Mouse (Mus musculus) frontal cortex, adult 2 months (tissue): ENCODE data around the gene Nr4a3. TPM values are rescaled to one million over a fixed set of nuclear protein-coding genes. Genes with fewer than 3 reads are reported as not detected.

Source experiments
- DNase-seq, 2 experiments: peaks; one replicate each; pipeline ENCODE4 v3.0.0; 2022; ENCODE audit warnings: low spot score in 1 of 2; ENCODE audit errors: extremely low spot score in 1 of 2
- polyA plus RNA-seq: library from polyadenylated mRNA; depleted of rRNA; stranded (reverse); fragments of >200 nt; gene quantifications from 2 replicates; pipeline ENCODE4 v1.2.3, GENCODE M21; 2012; rRNA removed

Gene Nr4a3
- polyA plus RNA-seq, 1 experiment: 6.5 TPM

- no peak for DNase-seq
These were observed 57.0 kb downstream of the Nr4a3 start for GRCm38 (mm10) chr4:48101981-48102380.

- no peak for DNase-seq
These were observed 60.4 kb downstream of the Nr4a3 start for GRCm38 (mm10) chr4:48105387-48105786.

GRCm38 (mm10) chr4:48107086-48107485 is 62.1 kb downstream of the Nr4a3 start:
- DNase-seq: no peak

- DNase-seq: no peak
These were observed 63.6 kb downstream of the Nr4a3 start for GRCm38 (mm10) chr4:48108591-48108990.

GRCm38 (mm10) chr4:48110331-48110730 is 65.4 kb downstream of the Nr4a3 start:
- DNase-seq: no peak

GRCm38 (mm10) chr4:48116191-48116590 is 71.2 kb downstream of the Nr4a3 start:
- DNase-seq: peak in 1 of 2 experiments; percentile 19

GRCm38 (mm10) chr4:48124416-48124772 is 79.4 kb downstream of the Nr4a3 start:
- DNase-seq: no peak

GRCm38 (mm10) chr4:48124773-48125469 is 80.0 kb downstream of the Nr4a3 start, which contains the start of gene Stx17:
TSS of gene Stx17 (plus strand) at chr4:48124915.
- peak; percentile 52 to 88 for DNase-seq

- DNase-seq: no peak
These were observed 85.4 kb downstream of the Nr4a3 start for GRCm38 (mm10) chr4:48130314-48130713.

- DNase-seq: no peak
These were observed 86.7 kb downstream of the Nr4a3 start for GRCm38 (mm10) chr4:48131606-48132005.

- DNase-seq: no peak
These were observed 87.8 kb downstream of the Nr4a3 start for GRCm38 (mm10) chr4:48132721-48133120.

Other genes with a start within 250 kb of the Nr4a3 start
- 13.0 and 14.7 TPM in 2 replicates for gene Stx17, start 79.8 kb downstream of the Nr4a3 start, polyA plus RNA-seq
- 25.5 and 26.3 TPM in 2 replicates for gene Erp44, start 234.4 kb downstream of the Nr4a3 start, polyA plus RNA-seq
- 9.6 and 10.9 TPM in 2 replicates for gene Invs, start 234.6 kb downstream of the Nr4a3 start, polyA plus RNA-seq